In genomic region chr17:5402069-5402468, GRCm38 (mm10) we compare ENCODE assay signal across 8 mouse cellular contexts. TPM values are rescaled to one million over a fixed set of nuclear protein-coding genes. Genes with fewer than 3 reads are reported as not detected.
DNase-seq lines count a peak whose midpoint lies in the region; ATAC-seq and TF ChIP-seq lines count a peak whose summit lies in the region.

No protein-coding gene starts in this region.

- no peaks in the 10 kb centered on the region for H3K36me3 ChIP-seq in hindbrain, embryonic 15.5 days
- no peaks in the 10 kb centered on the region for H3K36me3 ChIP-seq in limb, embryonic 10.5 days
- H3K36me3 ChIP-seq in midbrain, embryonic 12.5 days: no peaks in the 10 kb centered on the region
- no peaks in the 10 kb centered on the region for H3K36me3 ChIP-seq in spleen, adult 2 months (ENCODE audit: control insufficient read depth, insufficient read depth, low read length)

- ATAC-seq in hindbrain, embryonic 15.5 days (ENCODE audit: low FRiP score, low read depth): no peak
- peak; percentile 42; the same call in 1 of the 2 replicates for ATAC-seq in midbrain, embryonic 12.5 days (ENCODE audit: low FRiP score, low read depth)

- H3K27ac ChIP-seq in hindbrain, embryonic 15.5 days (replicated peaks): no peak overlapping the region
- no peak overlapping the region for H3K27ac ChIP-seq in limb, embryonic 10.5 days
- no peak overlapping the region for H3K27ac ChIP-seq in midbrain, embryonic 12.5 days (replicated peaks)
- H3K27ac ChIP-seq in spleen, adult 2 months (ENCODE audit: insufficient read depth, low read length): no peak overlapping the region

- TF ChIP-seq POLR2A in spleen, adult 2 months (IDR thresholded peaks at IDR 0.05; ENCODE audit: low read depth, low read length): no peak

- H3K4me1 ChIP-seq in hindbrain, embryonic 15.5 days (replicated peaks): peaks cover 19% of the 10 kb centered on the region
- peaks cover 37% of the 10 kb centered on the region for H3K4me1 ChIP-seq in limb, embryonic 10.5 days
- H3K4me1 ChIP-seq in midbrain, embryonic 12.5 days: peaks cover 6% of the 10 kb centered on the region; the same call in 1 of the 2 replicates
- H3K4me1 ChIP-seq in spleen, adult 2 months (ENCODE audit: control insufficient read depth, insufficient read depth, insufficient read length): peaks cover 3% of the 10 kb centered on the region; the same call in 1 of the 2 replicates

- H3K9ac ChIP-seq in hindbrain, embryonic 15.5 days: no peak overlapping the region
- no peak overlapping the region for H3K9ac ChIP-seq in midbrain, embryonic 12.5 days (replicated peaks)

- H3K4me2 ChIP-seq in hindbrain, embryonic 15.5 days: peak overlapping the region; percentile 34
- H3K4me2 ChIP-seq in midbrain, embryonic 12.5 days (replicated peaks): peak overlapping the region; percentile 30

- no peaks in the 10 kb centered on the region for H3K9me3 ChIP-seq in hindbrain, embryonic 15.5 days
- H3K9me3 ChIP-seq in limb, embryonic 10.5 days (replicated peaks): no peaks in the 10 kb centered on the region
- H3K9me3 ChIP-seq in midbrain, embryonic 12.5 days: no peaks in the 10 kb centered on the region

- peak; percentile 67 to 83 for DNase-seq in left cerebral cortex, adult 18-20 months (ENCODE audit: low spot score in 2 of 2)
- no peak for DNase-seq in left cerebral cortex, adult 11 months (ENCODE audit: low spot score)
- peak; percentile 65 for DNase-seq in cerebellum, adult 9-11 months
- peak; percentile 53 to 62 for DNase-seq in frontal cortex, postnatal 25 days (ENCODE audit: low spot score in 2 of 2)
- peak; percentile 89 for DNase-seq in limb, embryonic 10.5 days (ENCODE audit: low spot score)
- peak; percentile 27 to 42 for DNase-seq in spleen, adult 2 months (ENCODE audit: low read depth in 1 of 2, low spot score in 2 of 2)

- 11% methylated on average over 9 of the region's 9 CpGs for WGBS in hindbrain, embryonic 15.5 days
- WGBS in limb, embryonic 10.5 days: 7% methylated on average over 9 of the region's 9 CpGs
- WGBS in midbrain, embryonic 12.5 days: 7% methylated on average over 9 of the region's 9 CpGs
- WGBS in spleen, adult 2 months: 8% methylated on average over 9 of the region's 9 CpGs

- H3K27me3 ChIP-seq in hindbrain, embryonic 15.5 days: peaks cover 12% of the 10 kb centered on the region; the same call in 1 of the 2 replicates
- H3K27me3 ChIP-seq in limb, embryonic 10.5 days (ENCODE audit: low read depth, poor library complexity, severe bottlenecking): peaks cover 38% of the 10 kb centered on the region
- peaks cover 42% of the 10 kb centered on the region for H3K27me3 ChIP-seq in midbrain, embryonic 12.5 days
- H3K27me3 ChIP-seq in spleen, adult 2 months (ENCODE audit: control insufficient read depth, insufficient read depth, low read length): no peaks in the 10 kb centered on the region

- no peak overlapping the region for H3K4me3 ChIP-seq in hindbrain, embryonic 15.5 days
- 0 out of 2 replicates have a peak overlapping the region, but pooled peaks have one; percentile 17 for H3K4me3 ChIP-seq in limb, embryonic 10.5 days
- H3K4me3 ChIP-seq in midbrain, embryonic 12.5 days: no peak overlapping the region
- H3K4me3 ChIP-seq in spleen, adult 2 months (ENCODE audit: extremely low read depth, insufficient read depth, insufficient read length): no peak overlapping the region

- peak; percentile 85 for TF ChIP-seq CTCF in spleen, adult 2 months (IDR thresholded peaks at IDR 0.05; ENCODE audit: extremely low read depth, insufficient read depth, insufficient read length, insufficient replicate concordance)

RNA-seq across cellular contexts. Expression of gene Ldhal6b, which starts 16.5 kb away (rescaled TPM):
- 1 to 10 TPM in 1 of 2 experiments, under 1 TPM in 1; 0.94 to 1.3 TPM for total RNA-seq in left cerebral cortex, adult 18-20 months (2021)
- not detected in 2 replicates for polyA plus RNA-seq in hindbrain, embryonic 15.5 days (2015; fragmentation: Nextera tagmentation; extraction: Ambion mirVana)
- not detected in 2 replicates for polyA plus RNA-seq in limb, embryonic 10.5 days (2016; fragmentation: Nextera tagmentation; extraction: Ambion mirVana)
- 0.17 TPM in 1 of 2 replicates, not detected in the other for polyA plus RNA-seq in midbrain, embryonic 12.5 days (2016; fragmentation: Nextera tagmentation; extraction: Ambion mirVana)
- 0.44 and 0.47 TPM in 2 replicates for polyA plus RNA-seq in spleen, adult 2 months (2012; rRNA removed)

RNA-seq across cellular contexts. Expression of gene Tmem242, which starts 38.0 kb away (rescaled TPM):
- 10 to 100 TPM; 76.2 to 79.1 TPM for total RNA-seq in left cerebral cortex, adult 18-20 months (2021)
- polyA plus RNA-seq in hindbrain, embryonic 15.5 days (2015; fragmentation: Nextera tagmentation; extraction: Ambion mirVana): 106 and 111 TPM in 2 replicates
- 125 and 130 TPM in 2 replicates for polyA plus RNA-seq in limb, embryonic 10.5 days (2016; fragmentation: Nextera tagmentation; extraction: Ambion mirVana)
- polyA plus RNA-seq in midbrain, embryonic 12.5 days (2016; fragmentation: Nextera tagmentation; extraction: Ambion mirVana): 112 and 122 TPM in 2 replicates
- 3.2 TPM in 2 replicates for polyA plus RNA-seq in spleen, adult 2 months (2012; rRNA removed)

Comparison
In these comparisons a context has a peak if more than half of its experiments do, and no peak if none do; other contexts are left out.
1. RNA of gene Tmem242, which starts 38.0 kb away (polyA plus RNA-seq): 125 to 130 TPM in limb, embryonic 10.5 days, 112 to 122 TPM in midbrain, embryonic 12.5 days and 106 to 111 TPM in hindbrain, embryonic 15.5 days; 3.2 TPM in spleen, adult 2 months; every median in the first group is over 10 times any median in the second.